Mouse (Mus musculus) E14TG2a.4 (cell line): ENCODE data around the gene Il18r1.

Source experiments
- CTCF ChIP-seq: conservative IDR thresholded peaks from 2 replicates; pipeline ENCODE4 v1.5.1; 2014; ENCODE audit warnings: low read length
- NANOG ChIP-seq: IDR thresholded peaks from 2 replicates; pipeline ENCODE4 v1.6.1; 2014; ENCODE audit warnings: borderline replicate concordance, low read length, mixed read lengths
- POU5F1 ChIP-seq: IDR thresholded peaks from 2 replicates; pipeline ENCODE4 v1.6.1; 2014; ENCODE audit warnings: low read length, borderline replicate concordance

DNA sequence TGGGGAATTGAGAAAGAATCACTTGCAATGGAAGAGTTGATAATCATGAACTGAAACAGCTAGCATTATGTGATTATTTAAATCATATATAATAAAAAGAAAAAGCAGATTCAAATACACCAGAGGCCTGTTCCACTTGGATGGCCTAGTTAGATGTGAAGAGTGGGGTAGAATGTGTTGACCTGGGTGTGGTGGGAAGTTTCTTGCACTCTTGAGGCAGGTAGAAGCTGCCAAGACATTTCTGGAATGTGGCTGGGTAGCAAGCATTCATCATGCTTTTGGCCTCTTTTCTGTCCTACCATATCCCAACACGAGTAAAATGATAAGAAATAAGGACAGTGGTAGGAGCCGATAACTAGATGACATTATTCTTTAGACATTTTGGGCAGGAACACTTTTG is 3.5 kb downstream of the Il18r1 start:
- TF ChIP-seq CTCF (no peak), POU5F1 (no peak), NANOG (no peak)
